Mouse (Mus musculus) natural killer cell, adult 2 months (primary cell): ENCODE data around the gene Tpk1.
"Not testable (repeated sequence)": the region's sequence is repeated elsewhere in the genome, so short reads cannot be mapped to it uniquely, and the experiment has no call there.

ENCODE experiments used
- DNase-seq, 2 experiments: peaks; one replicate each; pipeline ENCODE4 v3.0.0; 2022; ENCODE audit warnings: low spot score in 2 of 2

Gene Tpk1

GRCm38 (mm10) chr6:43640621-43641020 lies 25.5 kb downstream of the Tpk1 start:
- DNase-seq = no peak

DNA sequence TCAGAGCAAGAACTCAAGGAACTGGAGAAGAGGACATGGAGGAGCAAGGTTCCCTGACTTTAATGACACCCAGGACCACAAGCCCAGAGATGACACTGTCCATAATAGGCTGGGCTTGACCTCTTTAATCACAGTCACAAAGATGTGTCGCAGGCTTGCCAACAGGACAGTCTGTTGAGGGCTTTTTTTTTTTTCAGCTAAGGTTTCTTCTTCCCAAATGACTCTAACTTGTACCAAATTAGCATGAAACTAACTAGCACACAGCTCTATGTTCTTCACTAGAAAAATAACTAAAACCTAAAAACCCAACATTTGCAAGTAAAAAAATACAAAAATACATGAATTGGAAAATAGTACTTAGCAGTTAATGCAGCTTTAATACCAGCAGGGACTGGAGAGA lies 27.2 kb downstream of the Tpk1 start:
- no peak for DNase-seq

DNA sequence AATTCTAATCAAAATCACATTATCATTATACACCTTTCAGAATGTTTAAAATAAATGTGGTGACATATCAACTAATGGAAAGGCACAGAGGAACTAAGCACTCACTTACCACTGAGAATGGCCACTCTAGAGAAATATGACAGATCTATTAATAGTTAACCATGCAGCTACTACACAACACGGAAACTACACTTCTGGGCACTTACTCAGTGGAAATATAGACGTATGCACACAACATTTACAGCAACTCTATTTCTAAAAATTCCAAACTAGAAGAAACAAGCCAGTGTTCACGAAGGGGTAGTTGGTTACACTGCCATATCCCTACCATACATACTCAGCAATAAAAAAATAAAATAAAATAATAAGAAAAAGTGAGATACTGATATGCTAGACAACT lies 28.0 kb downstream of the Tpk1 start:
- no peak for DNase-seq

DNA sequence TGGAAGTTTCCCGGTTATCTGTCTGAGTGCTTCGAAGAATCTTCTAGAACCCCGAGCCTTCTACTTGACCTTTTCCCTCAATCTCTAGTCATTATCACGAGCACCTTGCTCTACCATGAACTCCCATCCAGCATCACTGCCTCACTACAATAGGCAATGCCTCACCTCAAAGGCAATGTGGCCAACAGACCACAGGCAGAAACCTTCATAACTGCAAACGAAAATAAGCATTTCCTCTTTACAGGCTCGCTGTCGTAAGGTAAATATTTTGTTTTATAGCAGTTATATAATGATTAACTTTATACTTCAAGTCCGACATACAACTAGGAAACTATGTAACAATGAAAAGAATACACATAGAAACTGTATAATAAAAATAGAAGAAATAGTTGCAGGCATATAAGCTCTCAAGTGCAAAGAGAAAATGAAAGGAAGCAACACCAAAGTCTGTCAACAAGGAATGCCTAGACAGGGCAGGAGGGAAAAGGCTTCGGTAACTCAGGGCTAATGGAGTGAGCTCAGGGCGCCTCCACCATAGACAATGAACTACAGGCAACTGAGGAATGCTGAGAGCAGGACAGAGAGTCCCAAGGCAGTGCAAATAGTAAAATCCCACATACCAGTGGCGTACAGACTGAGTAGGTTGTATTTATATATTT lies 29.0 kb downstream of the Tpk1 start:
- DNase-seq = no peak

GRCm38 (mm10) chr6:43633308-43633963 lies 32.6 kb downstream of the Tpk1 start:
- no peak for DNase-seq

- DNase-seq = no peak
Observed at GRCm38 (mm10) chr6:43632871-43633270, 33.2 kb downstream of the Tpk1 start.

DNA sequence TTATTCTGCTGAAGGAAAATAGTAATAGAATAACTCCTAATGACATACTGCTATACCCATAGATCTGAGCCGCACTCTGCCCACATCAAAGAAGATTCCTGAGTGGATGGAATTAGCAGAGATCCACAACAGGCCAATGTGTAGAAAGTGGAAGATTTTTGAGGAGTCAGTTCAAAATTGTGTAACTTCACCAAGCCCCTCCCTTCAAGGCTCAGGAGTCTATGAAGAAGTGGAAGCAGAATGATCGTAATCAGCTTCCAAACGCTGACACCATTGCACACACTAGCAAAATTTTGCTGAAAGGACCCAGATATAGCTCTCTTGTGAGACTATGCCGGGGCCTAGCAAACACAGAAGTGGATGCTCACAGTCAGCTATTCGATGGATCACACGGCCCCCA lies 42.6 kb downstream of the Tpk1 start:
- not testable (repeated sequence) for DNase-seq

DNA sequence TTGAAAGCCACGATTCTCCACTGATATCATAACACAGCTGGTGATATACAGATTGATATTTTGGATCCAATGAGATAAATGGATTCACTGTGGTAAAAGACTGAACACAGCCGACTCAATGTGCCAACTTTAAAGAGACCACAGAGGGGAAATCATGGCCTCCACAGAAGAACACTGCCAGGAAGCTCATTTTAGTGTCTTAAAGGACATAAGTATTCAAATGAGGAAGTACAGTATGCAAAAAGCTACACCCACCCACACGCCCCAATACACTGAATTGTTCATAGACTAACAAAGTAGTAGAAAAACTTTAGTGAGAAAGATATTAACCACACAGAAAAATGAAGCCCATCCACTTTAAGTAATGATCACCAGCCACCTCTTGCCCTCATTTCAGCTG lies 46.8 kb downstream of the Tpk1 start:
- DNase-seq = no peak

DNA sequence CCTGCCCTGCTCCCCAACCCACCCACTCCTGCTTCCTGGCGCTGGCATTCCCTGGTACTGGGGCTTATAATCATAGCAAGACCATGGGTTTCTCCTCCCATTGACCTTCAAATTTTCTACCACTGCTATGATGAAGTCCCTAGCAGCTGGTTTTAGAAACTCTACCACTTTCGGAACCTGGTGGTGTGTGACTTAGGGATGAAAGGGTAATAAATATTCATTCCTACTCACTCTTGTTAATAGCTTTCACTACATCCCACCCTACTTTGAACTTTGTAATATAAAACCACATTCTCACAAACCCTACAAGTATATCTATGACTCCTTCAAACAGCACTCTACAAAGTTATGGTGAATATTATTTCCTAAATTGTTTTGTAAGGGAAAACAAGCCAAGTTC lies 54.3 kb downstream of the Tpk1 start:
- no peak for DNase-seq

DNA sequence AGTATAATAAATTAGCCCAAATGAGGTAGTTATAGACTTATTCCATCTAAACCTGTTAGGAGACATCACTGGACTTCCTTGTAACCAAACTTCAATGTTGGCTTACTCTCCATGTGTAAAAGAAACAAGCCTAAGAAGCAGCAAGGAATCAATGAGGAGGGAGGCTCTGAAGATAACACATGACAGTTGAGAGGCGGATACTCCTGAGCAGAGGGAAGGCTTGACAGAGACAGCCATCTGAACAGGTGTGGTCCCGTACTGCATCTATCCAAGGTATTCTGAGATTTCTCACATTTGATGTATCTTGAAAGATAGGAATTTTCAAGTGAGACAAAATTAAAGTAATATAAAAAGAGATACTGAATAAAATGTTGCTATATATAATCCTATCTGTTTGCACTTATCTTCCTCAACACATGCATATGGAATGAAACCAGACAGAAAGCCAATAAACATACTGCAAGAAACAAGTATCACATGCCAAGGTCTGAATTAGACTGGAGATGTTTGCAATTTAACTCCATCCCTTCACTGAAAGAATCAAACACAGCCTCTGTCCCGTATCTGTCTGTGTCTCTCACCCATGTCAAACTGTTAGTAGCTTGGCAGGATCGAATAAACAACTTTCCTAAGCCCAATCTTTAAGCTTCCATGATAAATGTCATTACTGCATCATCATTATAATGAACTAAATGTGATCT lies 75.1 kb downstream of the Tpk1 start:
- no peak for DNase-seq

- DNase-seq = no peak
Observed at GRCm38 (mm10) chr6:43585274-43585673, 80.8 kb downstream of the Tpk1 start.

DNA sequence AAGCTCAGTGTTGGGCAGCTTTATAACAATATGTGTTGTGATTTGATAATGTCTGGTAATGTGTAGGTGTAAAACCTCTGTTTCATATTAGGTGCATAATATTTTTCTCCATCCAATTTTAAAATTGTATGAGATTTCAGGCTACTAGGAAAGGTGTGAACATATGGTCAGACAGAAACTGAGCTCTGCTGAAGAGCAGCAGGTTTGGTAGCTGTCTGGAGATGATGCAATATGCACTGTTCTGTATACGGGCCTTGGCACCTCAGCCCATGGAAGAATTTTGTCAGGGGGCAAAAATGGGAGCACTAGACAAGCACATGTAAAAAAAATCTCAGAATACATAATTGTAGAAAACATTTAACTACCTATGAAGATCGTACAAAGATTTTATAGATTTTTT lies 84.3 kb downstream of the Tpk1 start:
- no peak for DNase-seq

DNA sequence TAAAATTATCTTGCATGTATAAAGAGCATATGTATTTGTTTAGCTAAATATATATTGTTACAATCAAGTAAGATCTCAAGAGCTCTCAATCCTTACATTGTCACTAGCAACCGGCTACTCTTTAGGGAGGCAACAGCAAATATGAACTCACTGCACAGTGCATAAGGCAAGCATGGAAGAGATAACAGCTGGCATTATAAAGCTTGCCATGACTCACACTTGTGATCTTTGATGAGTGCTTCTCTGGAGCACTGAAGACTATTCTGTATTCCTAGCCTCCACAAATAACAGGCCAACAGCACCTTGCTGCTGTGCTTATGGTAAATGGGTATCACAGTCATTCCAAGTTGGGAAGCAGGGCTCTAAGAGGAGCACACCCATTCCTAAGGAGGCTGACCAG lies 98.2 kb downstream of the Tpk1 start:
- DNase-seq = no peak

DNA sequence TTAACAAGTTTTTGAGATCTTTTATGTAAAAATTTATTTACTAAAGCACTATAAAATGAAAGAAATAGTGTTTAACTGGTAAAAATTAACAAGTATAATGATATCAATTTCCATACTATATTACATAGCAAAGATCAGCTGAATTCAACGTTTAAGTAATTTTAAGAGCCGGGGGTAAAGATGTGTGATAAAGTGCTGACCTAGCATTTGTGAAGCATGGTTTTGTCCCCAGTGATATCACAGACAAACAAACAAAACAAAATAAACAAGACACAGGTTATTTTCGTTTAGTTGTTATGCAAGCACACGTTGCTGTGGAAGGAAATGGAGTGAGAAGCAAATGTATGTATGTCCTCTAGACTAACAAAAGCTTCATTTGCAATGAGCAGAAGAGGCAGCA lies 103.6 kb downstream of the Tpk1 start:
- no peak for DNase-seq

GRCm38 (mm10) chr6:43551410-43551809 lies 114.7 kb downstream of the Tpk1 start:
- DNase-seq = no peak

DNA sequence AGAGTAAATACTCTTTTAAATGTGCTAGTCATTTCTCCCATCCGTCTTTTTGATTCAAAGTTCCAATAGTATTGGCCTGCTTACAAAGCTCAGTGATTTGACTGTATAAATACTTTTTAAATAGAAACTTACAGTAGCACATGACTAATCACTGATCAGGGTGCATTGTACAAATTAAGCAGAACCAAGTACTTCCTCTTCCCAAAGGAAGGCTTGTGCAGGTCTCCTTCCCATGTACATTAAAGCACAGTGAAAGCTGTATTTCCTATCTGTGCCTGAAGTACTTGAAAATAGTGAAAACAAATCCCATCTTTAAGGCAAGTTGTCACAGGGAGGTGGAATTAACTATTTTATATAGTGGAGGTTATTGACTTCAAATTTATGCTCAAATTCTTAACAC lies 119.5 kb downstream of the Tpk1 start:
- no peak for DNase-seq

DNA sequence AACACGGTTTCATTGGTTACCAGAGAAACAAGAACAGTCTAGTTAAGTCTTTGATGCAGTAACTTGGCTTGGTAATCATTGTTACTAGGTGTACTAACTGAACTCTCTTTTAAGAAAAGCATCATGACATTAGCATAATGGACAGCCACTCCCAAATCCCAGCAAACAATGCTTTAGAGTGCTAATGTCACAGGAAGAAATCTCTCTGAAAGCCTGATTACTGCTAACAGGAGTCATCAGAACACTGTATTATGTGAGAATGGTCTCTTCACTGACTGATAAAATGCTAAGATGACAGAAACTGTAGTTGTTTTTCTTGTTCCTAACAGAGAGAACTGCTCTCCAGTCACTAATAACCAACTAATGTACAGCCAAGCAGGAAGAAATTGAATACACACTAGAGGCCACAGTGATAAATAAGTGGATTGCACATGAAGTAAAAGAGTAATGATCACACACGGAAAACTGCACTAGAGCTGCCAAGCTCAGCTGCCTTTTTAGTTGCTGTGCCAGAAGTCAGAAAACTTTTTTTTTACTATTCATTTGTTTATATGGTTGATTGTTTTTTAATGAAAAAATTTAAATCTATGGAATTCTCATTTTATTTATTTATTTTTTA lies 128.7 kb downstream of the Tpk1 start:
- DNase-seq = no peak

DNA sequence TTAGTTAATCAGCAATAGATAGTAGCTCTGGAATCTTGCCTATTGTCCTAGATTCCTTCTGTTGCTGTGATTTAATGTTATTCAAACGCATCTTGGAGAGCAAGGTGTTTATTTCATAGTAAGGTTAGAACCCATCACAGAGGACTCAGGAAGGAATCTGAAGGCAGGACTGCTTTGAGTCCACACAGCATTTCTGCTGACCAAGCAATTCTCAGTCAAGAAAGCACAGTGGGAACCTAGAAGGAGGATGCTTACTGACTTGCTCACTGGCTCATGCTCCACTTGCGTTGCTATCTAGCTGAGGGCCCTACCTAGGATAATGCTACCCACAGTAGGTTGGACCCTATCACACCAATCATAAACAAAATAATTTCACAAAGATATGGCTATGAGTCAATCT lies 130.6 kb downstream of the Tpk1 start:
- DNase-seq = no peak

GRCm38 (mm10) chr6:43533323-43533722 lies 132.8 kb downstream of the Tpk1 start:
- DNase-seq = no peak

GRCm38 (mm10) chr6:43532822-43533221 lies 133.3 kb downstream of the Tpk1 start:
- DNase-seq = no peak

DNA sequence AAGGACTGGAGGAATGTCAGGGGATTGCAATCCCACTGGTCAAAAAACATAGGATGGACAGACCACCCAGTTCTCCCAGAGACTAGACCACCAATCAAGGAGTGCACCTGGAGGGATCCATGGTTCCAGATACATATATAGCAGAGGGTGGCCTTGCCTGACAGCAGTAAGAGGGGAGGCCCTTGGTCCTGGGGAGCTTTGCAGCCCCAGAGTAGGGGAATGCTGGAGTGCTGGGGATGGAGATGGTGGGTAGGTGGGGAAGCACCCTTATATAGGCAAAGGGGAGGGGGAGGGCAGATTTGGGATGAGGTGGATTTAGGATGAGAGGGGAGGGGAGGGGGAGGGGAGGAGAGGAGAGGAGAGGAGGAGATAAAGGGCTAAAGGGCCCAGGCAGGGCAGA lies 134.1 kb downstream of the Tpk1 start:
- no peak for DNase-seq

GRCm38 (mm10) chr6:43528996-43529395 lies 137.1 kb downstream of the Tpk1 start:
- DNase-seq = no peak

GRCm38 (mm10) chr6:43525028-43525427 lies 141.1 kb downstream of the Tpk1 start:
- DNase-seq = no peak
